Mouse (Mus musculus) forebrain, embryonic 16.5 days (tissue): ENCODE measurements around the gene Neurl4. TPM values are rescaled to one million over a fixed set of nuclear protein-coding genes. Genes with fewer than 3 reads are reported as not detected.
"Not testable (repeated sequence)": the region's sequence is repeated elsewhere in the genome, so short reads cannot be mapped to it uniquely, and the experiment has no call there.

Experiments
- ATAC-seq: fragments of 200-750 bp; cut with Nextera tagmentation; 2 replicates; pipeline ENCODE4 v1.8.0; 2017; ENCODE audit warnings: mild to moderate bottlenecking, moderate library complexity
- H3K27ac ChIP-seq: fragments of 300-500 bp; sonication (generic); 2 replicates; pipeline ENCODE4 v1.5.1; 2014; ENCODE audit warnings: low read length, control low read depth
- H3K27me3 ChIP-seq: fragments of 300-500 bp; sonication (generic); replicated peaks from 2 replicates; pipeline ENCODE4 v1.6.1; 2014; ENCODE audit warnings: low read length; ENCODE audit not compliant: control insufficient read depth, insufficient read depth
- H3K36me3 ChIP-seq: fragments of 300-500 bp; sonication (generic); 2 replicates; pipeline ENCODE4 v1.6.1; 2014; ENCODE audit not compliant: control insufficient read depth, insufficient read depth
- H3K4me1 ChIP-seq: fragments of 300-500 bp; sonication (generic); replicated peaks from 2 replicates; pipeline ENCODE4 v1.6.1; 2014; ENCODE audit warnings: low read length; ENCODE audit not compliant: control insufficient read depth, insufficient read depth
- H3K4me2 ChIP-seq: fragments of 300-500 bp; sonication (generic); 2 replicates; pipeline ENCODE4 v1.6.1; 2014; ENCODE audit warnings: mild to moderate bottlenecking, low read length, control low read depth
- H3K4me3 ChIP-seq: fragments of 300-500 bp; sonication (generic); replicated peaks from 2 replicates; pipeline ENCODE4 v1.5.1; 2014; ENCODE audit warnings: mild to moderate bottlenecking, low read length, control low read depth
- H3K9ac ChIP-seq: fragments of 300-500 bp; sonication (generic); replicated peaks from 2 replicates; pipeline ENCODE4 v1.6.1; 2014; ENCODE audit warnings: low read depth, low read length, control low read depth
- H3K9me3 ChIP-seq: fragments of 300-500 bp; sonication (generic); 2 replicates; pipeline ENCODE4 v1.6.1; 2016; ENCODE audit warnings: low read length; ENCODE audit not compliant: control insufficient read depth
- WGBS: fragments of 180-500 bp; shearing (Covaris S2); extraction: QIAGEN DNeasy Blood & Tissue Kit; methylation state at CpG from one replicate; pipeline ENCODE4 v1.1.7; 2014; 5-methylcytosine and 5-hydroxymethylcytosine counted together
- polyA plus RNA-seq: library from polyadenylated mRNA; unstranded; fragments of >200 nt; fragmentation: Nextera tagmentation; extraction: Ambion mirVana; gene quantifications from 2 replicates; pipeline ENCODE4 v1.2.1, GENCODE M21; 2015

Gene Neurl4
- 19.0 and 21.5 TPM in 2 replicates for polyA plus RNA-seq

GRCm38 (mm10) chr11:69900471-69901405 is at the start of gene Neurl4, which contains the start of gene 2810408A11Rik:
Gene Neurl4 (plus strand): TSS chr11:69901072.
Gene 2810408A11Rik (minus strand): TSS chr11:69900987.
- Histone ChIP-seq H3K27me3 (no peaks in the 10 kb centered on the region), H3K9ac (peak within 1 kb of the TSS; percentile 92), H3K4me3 (peak within 1 kb of the TSS; percentile 78), H3K36me3 (peaks cover 14% of the 10 kb centered on the region), H3K4me1 (peaks cover 31% of the 10 kb centered on the region), H3K9me3 (no peaks in the 10 kb centered on the region), H3K4me2 (peak within 1 kb of the TSS; percentile 92), H3K27ac (peak within 1 kb of the TSS; percentile 98)
- WGBS = under 1% methylated on average over 38 of the region's 38 CpGs
- peak; percentile 96 for ATAC-seq

- Histone ChIP-seq H3K9ac (no peak overlapping the region), H3K4me1 (no peaks in the 10 kb centered on the region), H3K27me3 (peaks cover 16% of the 10 kb centered on the region), H3K9me3 (no peaks in the 10 kb centered on the region), H3K4me3 (no peak overlapping the region), H3K27ac (no peak overlapping the region), H3K4me2 (no peak overlapping the region), H3K36me3 (peaks cover 10% of the 10 kb centered on the region; the same call in 1 of the 2 replicates)
- WGBS = 80% methylated on average over 7 of the region's 7 CpGs
- ATAC-seq = no peak
Observed at GRCm38 (mm10) chr11:69853994-69854393, 46.9 kb upstream of the Neurl4 start.

- H3K4me3 ChIP-seq = no peak overlapping the region
- no peak overlapping the region for H3K9ac ChIP-seq
- WGBS = 89% methylated on average over 10 of the region's 10 CpGs
- H3K27me3 ChIP-seq = peaks cover 17% of the 10 kb centered on the region
- H3K27ac ChIP-seq = no peak overlapping the region
- peaks cover 9% of the 10 kb centered on the region; the same call in 1 of the 2 replicates for H3K36me3 ChIP-seq
- no peaks in the 10 kb centered on the region for H3K4me1 ChIP-seq
- H3K4me2 ChIP-seq = no peak overlapping the region
- no peak for ATAC-seq
- H3K9me3 ChIP-seq = no peaks in the 10 kb centered on the region
Observed at GRCm38 (mm10) chr11:69854680-69855079, 46.2 kb upstream of the Neurl4 start.

- no peak overlapping the region for H3K4me2 ChIP-seq
- H3K9ac ChIP-seq = no peak overlapping the region
- no peak overlapping the region for H3K4me3 ChIP-seq
- peaks cover 4% of the 10 kb centered on the region; the same call in 1 of the 2 replicates for H3K36me3 ChIP-seq
- peaks cover 17% of the 10 kb centered on the region for H3K27me3 ChIP-seq
- H3K9me3 ChIP-seq = no peaks in the 10 kb centered on the region
- H3K4me1 ChIP-seq = no peaks in the 10 kb centered on the region
- WGBS = 13% methylated on average over 16 of the region's 16 CpGs
- ATAC-seq = peak; percentile 45; the same call in 1 of the 2 replicates
- H3K27ac ChIP-seq = no peak overlapping the region
Observed at GRCm38 (mm10) chr11:69855347-69855746, 45.5 kb upstream of the Neurl4 start.

- Histone ChIP-seq H3K9ac (no peak within 1 kb of the TSS), H3K4me2 (no peak within 1 kb of the TSS), H3K27ac (no peak within 1 kb of the TSS), H3K4me1 (no peaks in the 10 kb centered on the region), H3K27me3 (peaks cover 17% of the 10 kb centered on the region), H3K36me3 (no peaks in the 10 kb centered on the region), H3K4me3 (no peak within 1 kb of the TSS), H3K9me3 (no peaks in the 10 kb centered on the region)
- WGBS = 21% methylated on average over 30 of the region's 30 CpGs
- ATAC-seq = no peak
Observed at GRCm38 (mm10) chr11:69858113-69858998, 42.5 kb upstream of the Neurl4 start, which contains the start of gene Tnk1. Gene Tnk1 (minus strand): TSS chr11:69858730.

GRCm38 (mm10) chr11:69863729-69864128 is 37.1 kb upstream of the Neurl4 start:
- not testable (repeated sequence) for H3K4me3 ChIP-seq, H3K27ac ChIP-seq, H3K4me1 ChIP-seq, H3K9me3 ChIP-seq, ATAC-seq, H3K36me3 ChIP-seq, H3K27me3 ChIP-seq, H3K4me2 ChIP-seq, H3K9ac ChIP-seq
- WGBS = 92% methylated on average over 3 of the region's 3 CpGs

- WGBS = 37% methylated on average over 8 of the region's 8 CpGs
- Histone ChIP-seq H3K4me1 (no peaks in the 10 kb centered on the region), H3K4me2 (no peak overlapping the region), H3K9me3 (no peaks in the 10 kb centered on the region), H3K27ac (no peak overlapping the region), H3K4me3 (no peak overlapping the region), H3K36me3 (no peaks in the 10 kb centered on the region), H3K27me3 (no peaks in the 10 kb centered on the region; the same call in 1 of the 2 replicates), H3K9ac (no peak overlapping the region)
- ATAC-seq = no peak
Observed at GRCm38 (mm10) chr11:69864138-69864860, 36.6 kb upstream of the Neurl4 start.

GRCm38 (mm10) chr11:69865561-69865960 is 35.3 kb upstream of the Neurl4 start:
- H3K27me3 ChIP-seq = no peaks in the 10 kb centered on the region; the same call in 1 of the 2 replicates
- H3K9me3 ChIP-seq = no peaks in the 10 kb centered on the region
- no peak overlapping the region for H3K27ac ChIP-seq
- no peak overlapping the region for H3K4me3 ChIP-seq
- WGBS = 77% methylated on average over 9 of the region's 9 CpGs
- H3K9ac ChIP-seq = no peak overlapping the region
- H3K4me1 ChIP-seq = no peaks in the 10 kb centered on the region
- no peak for ATAC-seq
- H3K4me2 ChIP-seq = no peak overlapping the region
- H3K36me3 ChIP-seq = no peaks in the 10 kb centered on the region
